ENCODE assay signal across 12 mouse cellular contexts in the genomic region with DNA sequence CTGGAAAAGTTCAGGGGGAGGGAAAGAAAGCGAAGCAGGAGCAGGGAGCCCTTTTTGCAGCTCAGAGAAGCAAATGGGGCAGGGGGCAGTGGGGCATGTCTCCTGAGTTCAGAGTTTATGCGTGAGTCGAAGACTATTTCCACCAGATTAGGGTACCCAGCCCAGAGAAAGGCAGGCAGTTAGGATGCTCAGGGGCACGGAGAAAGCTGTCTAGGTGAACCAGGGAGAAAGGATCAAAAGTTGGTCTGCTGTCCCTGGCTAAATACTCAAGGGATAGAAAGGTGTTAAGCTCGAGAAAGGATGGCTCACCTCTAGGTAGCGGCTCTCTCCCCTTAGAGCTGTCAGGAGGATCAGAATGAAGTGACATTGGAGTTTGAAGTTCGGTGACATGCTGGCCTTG. TPM values are rescaled to one million over a fixed set of nuclear protein-coding genes. Genes with fewer than 3 reads are reported as not detected.
DNase-seq lines count a peak whose midpoint lies in the region; ATAC-seq and TF ChIP-seq lines count a peak whose summit lies in the region.
"Had no signal": no experiment of that assay in that cellular context is flagged by ENCODE, and none has a peak within 500 bp of the region (broad histone marks: within the 10 kb centered on the region; RNA-seq: fewer than 3 reads in every experiment).

No protein-coding gene starts in this region.

- no peak for DNase-seq in heart, postnatal 14 days
- no peak for DNase-seq in layer of hippocampus, adult 2 months (ENCODE audit: low spot score in 2 of 2)
- DNase-seq in adrenal gland, adult 8-10 months, result no peak
- DNase-seq: adrenal gland, postnatal 25 days; cerebellum, postnatal 36 days had no signal

- no peaks in the 10 kb centered on the region for H3K9me3 ChIP-seq in heart, embryonic 16.5 days (replicated peaks; ENCODE audit: control insufficient read depth, low read length)
- no peaks in the 10 kb centered on the region for H3K9me3 ChIP-seq in embryonic facial prominence, embryonic 15.5 days (replicated peaks)
- no peaks in the 10 kb centered on the region for H3K9me3 ChIP-seq in intestine, embryonic 16.5 days (ENCODE audit: control insufficient read depth, low read length)
- no peaks in the 10 kb centered on the region for H3K9me3 ChIP-seq in neural tube, embryonic 13.5 days
- H3K9me3 ChIP-seq: megakaryocyte, embryonic 14.5 days had no signal

- WGBS in heart, embryonic 16.5 days, result 12% methylated on average over 7 of the region's 7 CpGs
- 16% methylated on average over 7 of the region's 7 CpGs for WGBS in embryonic facial prominence, embryonic 15.5 days
- 23% methylated on average over 7 of the region's 7 CpGs for WGBS in intestine, embryonic 16.5 days
- WGBS in neural tube, embryonic 13.5 days, result 10% methylated on average over 7 of the region's 7 CpGs

- intact Hi-C loops in heart, postnatal 14 days (cut with DNase I), result no loop called here

- H3K4me2 ChIP-seq in heart, embryonic 16.5 days (ENCODE audit: low read depth, low read length), result peak overlapping the region; percentile 79
- H3K4me2 ChIP-seq in embryonic facial prominence, embryonic 15.5 days (replicated peaks), result peak overlapping the region; percentile 82
- peak overlapping the region; percentile 92 for H3K4me2 ChIP-seq in intestine, embryonic 16.5 days (ENCODE audit: low read depth, low read length)
- peak overlapping the region; percentile 85 for H3K4me2 ChIP-seq in neural tube, embryonic 13.5 days

- no peaks in the 10 kb centered on the region for H3K36me3 ChIP-seq in heart, embryonic 16.5 days (ENCODE audit: control insufficient read depth, insufficient read depth)
- H3K36me3 ChIP-seq in embryonic facial prominence, embryonic 15.5 days, result no peaks in the 10 kb centered on the region
- H3K36me3 ChIP-seq in intestine, embryonic 16.5 days (ENCODE audit: control insufficient read depth, insufficient read depth, low read length), result no peaks in the 10 kb centered on the region
- H3K36me3 ChIP-seq in neural tube, embryonic 13.5 days, result no peaks in the 10 kb centered on the region

- peak overlapping the region; percentile 35; the same call in 1 of the 2 replicates for H3K9ac ChIP-seq in heart, embryonic 16.5 days (ENCODE audit: low read length)
- no peak overlapping the region for H3K9ac ChIP-seq in embryonic facial prominence, embryonic 15.5 days
- no peak overlapping the region for H3K9ac ChIP-seq in intestine, embryonic 16.5 days (ENCODE audit: low read depth, low read length)
- H3K9ac ChIP-seq in neural tube, embryonic 13.5 days, result peak overlapping the region; percentile 66

- no peak for ATAC-seq in heart, embryonic 16.5 days (replicated peaks; ENCODE audit: extremely low read depth, insufficient read depth, low FRiP score)
- no peak for ATAC-seq in embryonic facial prominence, embryonic 15.5 days (ENCODE audit: insufficient number of reproducible peaks, low FRiP score, low TSS enrichment, low read depth)
- ATAC-seq in intestine, embryonic 16.5 days, result no peak
- no peak for ATAC-seq in neural tube, embryonic 13.5 days (ENCODE audit: low read depth)
- no peak for ATAC-seq in frontal cortex, adult (ENCODE audit: low TSS enrichment)
- ATAC-seq: CD4-positive, CD25-positive, alpha-beta regulatory T cell, adult 4 months had no signal

- H3K27me3 ChIP-seq in heart, embryonic 16.5 days (ENCODE audit: control insufficient read depth, insufficient read depth, low read length), result peaks cover 22% of the 10 kb centered on the region
- H3K27me3 ChIP-seq in embryonic facial prominence, embryonic 15.5 days, result peaks cover 43% of the 10 kb centered on the region
- H3K27me3 ChIP-seq in intestine, embryonic 16.5 days (replicated peaks; ENCODE audit: control insufficient read depth, insufficient read depth, low read length), result peaks cover 19% of the 10 kb centered on the region; the same call in 1 of the 2 replicates
- peaks cover 52% of the 10 kb centered on the region for H3K27me3 ChIP-seq in neural tube, embryonic 13.5 days

- H3K4me3 ChIP-seq in heart, embryonic 16.5 days (ENCODE audit: low read length), result peak overlapping the region; percentile 54
- H3K4me3 ChIP-seq in embryonic facial prominence, embryonic 15.5 days (replicated peaks), result peak overlapping the region; percentile 43
- peak overlapping the region; percentile 49; the same call in 1 of the 2 replicates for H3K4me3 ChIP-seq in intestine, embryonic 16.5 days (ENCODE audit: low read length)
- peak overlapping the region; percentile 48 for H3K4me3 ChIP-seq in neural tube, embryonic 13.5 days
- H3K4me3 ChIP-seq in layer of hippocampus, adult 2 months, result no peak overlapping the region; the same call in 1 of the 2 replicates

- peaks cover 5% of the 10 kb centered on the region; the same call in 1 of the 2 replicates for H3K4me1 ChIP-seq in heart, embryonic 16.5 days (ENCODE audit: control insufficient read depth, insufficient read depth, low read length)
- H3K4me1 ChIP-seq in embryonic facial prominence, embryonic 15.5 days, result peaks cover 11% of the 10 kb centered on the region
- H3K4me1 ChIP-seq in intestine, embryonic 16.5 days (ENCODE audit: control insufficient read depth, insufficient read depth, low read length), result peaks cover 10% of the 10 kb centered on the region
- peaks cover 19% of the 10 kb centered on the region for H3K4me1 ChIP-seq in neural tube, embryonic 13.5 days (replicated peaks)

- H3K27ac ChIP-seq in heart, embryonic 16.5 days (ENCODE audit: low read length), result no peak overlapping the region
- H3K27ac ChIP-seq in embryonic facial prominence, embryonic 15.5 days (replicated peaks), result no peak overlapping the region
- no peak overlapping the region for H3K27ac ChIP-seq in intestine, embryonic 16.5 days (ENCODE audit: low read length)
- no peak overlapping the region for H3K27ac ChIP-seq in neural tube, embryonic 13.5 days (replicated peaks)
- no peak overlapping the region for H3K27ac ChIP-seq in layer of hippocampus, adult 2 months

- TF ChIP-seq CTCF in layer of hippocampus, adult 2 months (conservative IDR thresholded peaks at IDR 0.05), result no peak

RNA-seq across cellular contexts. Expression of a gene that starts 0.4 kb away (rescaled TPM):
- 0.25 and 0.66 TPM in 2 replicates for polyA plus RNA-seq in heart, embryonic 16.5 days (2015; fragmentation: Nextera tagmentation; extraction: Ambion mirVana)
- total RNA-seq in heart, postnatal 14 days (2021), result not detected
- 0.09 and 0.68 TPM in 2 replicates for polyA plus RNA-seq in embryonic facial prominence, embryonic 15.5 days (2015; fragmentation: Nextera tagmentation; extraction: Ambion mirVana)
- polyA plus RNA-seq in intestine, embryonic 16.5 days (2015; fragmentation: Nextera tagmentation; extraction: Ambion mirVana), result 0.20 and 0.22 TPM in 2 replicates
- polyA plus RNA-seq in neural tube, embryonic 13.5 days (2015; fragmentation: Nextera tagmentation; extraction: Ambion mirVana), result 3.8 and 4.7 TPM in 2 replicates
- total RNA-seq in layer of hippocampus, adult 2 months (2021), result 10 to 100 TPM; 19.9 to 20.9 TPM
- not detected for total RNA-seq in adrenal gland, adult 8-10 months (2022)
- total RNA-seq: adrenal gland, postnatal 25 days had no signal
- polyA plus RNA-seq: CD4-positive, CD25-positive, alpha-beta regulatory T cell, adult 4 months had no signal

RNA-seq across cellular contexts. Expression of a gene that starts 34.2 kb away (rescaled TPM):
- polyA plus RNA-seq in heart, embryonic 16.5 days (2015; fragmentation: Nextera tagmentation; extraction: Ambion mirVana), result not detected in 2 replicates
- total RNA-seq in heart, postnatal 14 days (2021), result not detected
- 5.2 and 6.3 TPM in 2 replicates for polyA plus RNA-seq in embryonic facial prominence, embryonic 15.5 days (2015; fragmentation: Nextera tagmentation; extraction: Ambion mirVana)
- polyA plus RNA-seq in intestine, embryonic 16.5 days (2015; fragmentation: Nextera tagmentation; extraction: Ambion mirVana), result 0.40 and 1.2 TPM in 2 replicates
- polyA plus RNA-seq in neural tube, embryonic 13.5 days (2015; fragmentation: Nextera tagmentation; extraction: Ambion mirVana), result not detected in 2 replicates
- total RNA-seq in layer of hippocampus, adult 2 months (2021), result not detected
- total RNA-seq in adrenal gland, adult 8-10 months (2022), result not detected
- total RNA-seq: adrenal gland, postnatal 25 days had no signal
- polyA plus RNA-seq: CD4-positive, CD25-positive, alpha-beta regulatory T cell, adult 4 months had no signal

Comparison
In these comparisons a context has a peak if more than half of its experiments do, and no peak if none do; other contexts are left out.
1. H3K9ac ChIP-seq: peak in heart, embryonic 16.5 days (single experiment) and neural tube, embryonic 13.5 days (single experiment); none in embryonic facial prominence, embryonic 15.5 days (single experiment) and intestine, embryonic 16.5 days (single experiment).
2. Peak in every context shown above with its lines, with median percentiles within 50 percentile points of each other: H3K4me2 ChIP-seq.